Mouse (Mus musculus) embryo, embryonic 11.5 days (tissue): ENCODE measurements around the gene Gm6164.
"Not testable (repeated sequence)": the region's sequence is repeated elsewhere in the genome, so short reads cannot be mapped to it uniquely, and the experiment has no call there.

Experiments
- DNase-seq: peaks from one replicate; pipeline ENCODE4 v3.0.0-alpha.2; 2012; ENCODE audit warnings: low read depth, low spot score

The Gm6164 gene

DNA sequence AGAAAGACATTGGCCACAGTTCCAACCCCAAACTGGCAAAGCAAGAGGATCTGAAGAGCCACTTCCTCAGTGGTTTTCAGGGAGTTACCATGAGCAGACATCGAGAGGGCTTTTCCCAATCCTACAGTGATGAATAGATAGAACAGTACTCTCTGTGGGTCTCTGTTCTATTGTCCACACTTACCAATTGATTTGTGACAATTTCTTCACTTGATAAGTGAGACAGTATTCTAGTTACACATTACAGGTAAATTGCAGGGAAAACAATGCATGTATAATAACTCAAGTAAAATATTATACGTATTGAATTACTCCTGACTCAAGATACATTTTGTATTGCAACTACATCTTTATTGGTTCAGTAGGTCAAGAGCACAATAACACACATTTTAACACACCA lies at the start of gene Gm6164:
Gene Gm6164 (minus strand): TSS at position 101 of the 400 bp plus-strand sequence.
- not testable (repeated sequence) for DNase-seq

- not testable (repeated sequence) for DNase-seq
Measured at GRCm38 (mm10) chr7:20233728-20234127, 28.3 kb upstream of the Gm6164 start, which contains the start of gene Gm4498. Gene Gm4498, minus strand, starts transcription at chr7:20233828.

- not testable (repeated sequence) for DNase-seq
Measured at GRCm38 (mm10) chr7:20193410-20193809, 12.0 kb downstream of the Gm6164 start, which contains the start of gene Vmn1r95. Gene Vmn1r95, plus strand, starts transcription at chr7:20193710.

- not testable (repeated sequence) for DNase-seq
Measured at GRCm38 (mm10) chr7:20168277-20168676, 37.1 kb downstream of the Gm6164 start, which contains the start of gene Vmn1r94. Gene Vmn1r94, minus strand, starts transcription at chr7:20168377.
